Mouse (Mus musculus): ENCODE results near the gene Mapkapk3. TPM values are rescaled to one million over a fixed set of nuclear protein-coding genes. Genes with fewer than 3 reads are reported as not detected.
"Not testable (repeated sequence)": the region's sequence is repeated elsewhere in the genome, so short reads cannot be mapped to it uniquely, and the experiment has no call there.

The Mapkapk3 gene
- polyA plus RNA-seq, 1 experiment from 2014 or later: 26.2 TPM

- no peaks in the 10 kb centered on the region for H3K36me3 ChIP-seq (ENCODE audit: control insufficient read depth, insufficient read depth)
- H3K9me3 ChIP-seq (ENCODE audit: control insufficient read depth): no peaks in the 10 kb centered on the region
- H3K27ac ChIP-seq (ENCODE audit: low read depth, low read length): no peak overlapping the region
- H3K4me3 ChIP-seq (ENCODE audit: low read depth, low read length): no peak overlapping the region
- H3K27me3 ChIP-seq (replicated peaks; ENCODE audit: control insufficient read depth, insufficient read depth, low read length): no peaks in the 10 kb centered on the region
- TF ChIP-seq CTCF (IDR thresholded peaks at IDR 0.05; ENCODE audit: low read depth): no peak
- no peak overlapping the region for H3K9ac ChIP-seq (ENCODE audit: low read depth, low read length)
- WGBS: 81% methylated on average over 9 of the region's 9 CpGs
- no peak overlapping the region for H3K4me2 ChIP-seq (replicated peaks; ENCODE audit: low read depth)
- peaks cover 19% of the 10 kb centered on the region for H3K4me1 ChIP-seq (replicated peaks; ENCODE audit: control insufficient read depth, insufficient read depth, low read length)
- ATAC-seq: no peak
Observed at GRCm38 (mm10) chr9:107309171-107309570, 19.5 kb upstream of the Mapkapk3 start.

- H3K36me3 ChIP-seq (ENCODE audit: control insufficient read depth, insufficient read depth): 0 out of 2 replicates have a peak, but pooled peaks cover under 1% of the 10 kb centered on the region
- no peak for TF ChIP-seq CTCF (IDR thresholded peaks at IDR 0.05; ENCODE audit: low read depth)
- peaks cover 19% of the 10 kb centered on the region for H3K4me1 ChIP-seq (replicated peaks; ENCODE audit: control insufficient read depth, insufficient read depth, low read length)
- H3K9ac ChIP-seq (ENCODE audit: low read depth, low read length): no peak overlapping the region
- H3K27me3 ChIP-seq (replicated peaks; ENCODE audit: control insufficient read depth, insufficient read depth, low read length): no peaks in the 10 kb centered on the region
- H3K4me2 ChIP-seq (replicated peaks; ENCODE audit: low read depth): no peak overlapping the region
- no peak overlapping the region for H3K4me3 ChIP-seq (ENCODE audit: low read depth, low read length)
- H3K27ac ChIP-seq (ENCODE audit: low read depth, low read length): no peak overlapping the region; the same call in 1 of the 2 replicates
- WGBS: 86% methylated on average over 9 of the region's 9 CpGs
- ATAC-seq: no peak
- no peaks in the 10 kb centered on the region for H3K9me3 ChIP-seq (ENCODE audit: control insufficient read depth)
Observed at GRCm38 (mm10) chr9:107308346-107309000, 18.8 kb upstream of the Mapkapk3 start.

- WGBS: 11% methylated on average over 12 of the region's 12 CpGs
- Histone ChIP-seq H3K4me2 (replicated peaks; ENCODE audit: low read depth) (0 out of 2 replicates have a peak overlapping the region, but pooled peaks have one; percentile 30), H3K36me3 (ENCODE audit: control insufficient read depth, insufficient read depth) (peaks cover 6% of the 10 kb centered on the region; the same call in 1 of the 2 replicates), H3K9me3 (ENCODE audit: control insufficient read depth) (no peaks in the 10 kb centered on the region), H3K27me3 (replicated peaks; ENCODE audit: control insufficient read depth, insufficient read depth, low read length) (no peaks in the 10 kb centered on the region), H3K27ac (ENCODE audit: low read depth, low read length) (peak overlapping the region; percentile 21; the same call in 1 of the 2 replicates), H3K4me3 (ENCODE audit: low read depth, low read length) (no peak overlapping the region), H3K4me1 (replicated peaks; ENCODE audit: control insufficient read depth, insufficient read depth, low read length) (peaks cover 16% of the 10 kb centered on the region), H3K9ac (ENCODE audit: low read depth, low read length) (no peak overlapping the region)
- peak; percentile 20; the same call in 1 of the 2 replicates for ATAC-seq
- no peak for TF ChIP-seq CTCF (IDR thresholded peaks at IDR 0.05; ENCODE audit: low read depth)
Observed at GRCm38 (mm10) chr9:107307886-107308285, 18.2 kb upstream of the Mapkapk3 start.

- H3K4me1 ChIP-seq (replicated peaks; ENCODE audit: control insufficient read depth, insufficient read depth, low read length): peaks cover 14% of the 10 kb centered on the region; the same call in 1 of the 2 replicates
- no peak for ATAC-seq
- no peaks in the 10 kb centered on the region for H3K27me3 ChIP-seq (replicated peaks; ENCODE audit: control insufficient read depth, insufficient read depth, low read length)
- H3K36me3 ChIP-seq (ENCODE audit: control insufficient read depth, insufficient read depth): peaks cover 10% of the 10 kb centered on the region; the same call in 1 of the 2 replicates
- H3K9me3 ChIP-seq (ENCODE audit: control insufficient read depth): no peaks in the 10 kb centered on the region
- peak; percentile 33 for TF ChIP-seq CTCF (IDR thresholded peaks at IDR 0.05; ENCODE audit: low read depth)
- H3K4me3 ChIP-seq (ENCODE audit: low read depth, low read length): no peak overlapping the region
- 49% methylated on average over 11 of the region's 11 CpGs for WGBS
- no peak overlapping the region for H3K9ac ChIP-seq (ENCODE audit: low read depth, low read length)
- peak overlapping the region; percentile 21; the same call in 1 of the 2 replicates for H3K27ac ChIP-seq (ENCODE audit: low read depth, low read length)
- H3K4me2 ChIP-seq (replicated peaks; ENCODE audit: low read depth): peak overlapping the region; percentile 30; the same call in 1 of the 2 replicates
Observed at GRCm38 (mm10) chr9:107307099-107307872, 17.6 kb upstream of the Mapkapk3 start.

GRCm38 (mm10) chr9:107306673-107307072 lies 17.0 kb upstream of the Mapkapk3 start:
- not testable (repeated sequence) for H3K27me3 ChIP-seq (replicated peaks; ENCODE audit: control insufficient read depth, insufficient read depth, low read length); H3K4me2 ChIP-seq (replicated peaks; ENCODE audit: low read depth); ATAC-seq; H3K9me3 ChIP-seq (ENCODE audit: control insufficient read depth); H3K9ac ChIP-seq (ENCODE audit: low read depth, low read length); H3K27ac ChIP-seq (ENCODE audit: low read depth, low read length); H3K4me3 ChIP-seq (ENCODE audit: low read depth, low read length)
- peaks cover 13% of the 10 kb centered on the region for H3K36me3 ChIP-seq (ENCODE audit: control insufficient read depth, insufficient read depth)
- H3K4me1 ChIP-seq (replicated peaks; ENCODE audit: control insufficient read depth, insufficient read depth, low read length): peaks cover 14% of the 10 kb centered on the region; the same call in 1 of the 2 replicates
- 95% methylated on average over 1 of the region's 1 CpGs for WGBS
